Mouse (Mus musculus): ENCODE results near the gene Sgcd.

DNA sequence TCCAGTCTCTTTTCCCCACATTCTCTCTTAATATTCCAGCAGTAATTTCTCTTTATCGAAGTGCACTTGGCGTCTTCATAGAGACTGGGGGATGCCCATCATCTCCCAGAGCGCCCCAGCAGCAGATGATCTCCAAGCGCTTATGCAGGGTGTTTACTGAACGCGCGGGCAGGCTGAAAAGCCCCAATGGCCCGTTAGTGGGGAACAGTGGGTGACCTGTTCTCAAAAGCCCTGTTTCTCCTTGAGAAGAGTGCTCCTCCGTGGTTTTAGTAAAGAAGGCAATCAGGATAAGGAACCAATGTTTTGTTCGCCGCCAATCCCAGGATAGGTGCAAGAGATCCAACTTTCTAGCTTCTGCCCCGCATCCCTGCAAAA, 889 bp downstream of the Sgcd start:
- no peak for TF ChIP-seq CTCF (IDR thresholded peaks at IDR 0.05)
- TF ChIP-seq EP300 (IDR thresholded peaks at IDR 0.05), result no peak

All from lung, postnatal 0 days (tissue).